Mouse (Mus musculus) v-Abl transformed pro-B cells (cell line): ENCODE data around the gene Dntt.

Experiments
- in situ Hi-C, 2 experiments: fragments of 400-800 bp; cut with MboI; formaldehyde crosslinking; loops; one replicate each; pipeline ENCODE4 v1.15.1; 2025; ENCODE audit not compliant: unreplicated experiment in 2 of 2

Gene Dntt

GRCm38 (mm10) chr19:41108666-41109065, 79.6 kb downstream of the Dntt start:
- in situ Hi-C loops = loop anchor here (10.0 to 25.0 kb wide), 2 partner anchors 126 to 354 kb away; no protein-coding TSS in a partner anchor
